Mouse (Mus musculus): ENCODE results near the gene Ccr7. TPM values are rescaled to one million over a fixed set of nuclear protein-coding genes. Genes with fewer than 3 reads are reported as not detected.

Gene Ccr7
- polyA plus RNA-seq, 1 experiment from 2014 or later: not detected

GRCm38 (mm10) chr11:99102575-99103270 is 52.2 kb downstream of the Ccr7 start:
- 80% methylated on average over 9 of the region's 9 CpGs for WGBS
- H3K36me3 ChIP-seq (replicated peaks): no peaks in the 10 kb centered on the region
- no peaks in the 10 kb centered on the region for H3K4me1 ChIP-seq
- H3K9ac ChIP-seq: no peak overlapping the region
- H3K4me3 ChIP-seq: no peak overlapping the region
- no peak overlapping the region for H3K4me2 ChIP-seq
- no peaks in the 10 kb centered on the region for H3K27me3 ChIP-seq (replicated peaks)
- no peaks in the 10 kb centered on the region for H3K9me3 ChIP-seq
- no peak for ATAC-seq (replicated peaks)
- H3K27ac ChIP-seq: no peak overlapping the region

DNA sequence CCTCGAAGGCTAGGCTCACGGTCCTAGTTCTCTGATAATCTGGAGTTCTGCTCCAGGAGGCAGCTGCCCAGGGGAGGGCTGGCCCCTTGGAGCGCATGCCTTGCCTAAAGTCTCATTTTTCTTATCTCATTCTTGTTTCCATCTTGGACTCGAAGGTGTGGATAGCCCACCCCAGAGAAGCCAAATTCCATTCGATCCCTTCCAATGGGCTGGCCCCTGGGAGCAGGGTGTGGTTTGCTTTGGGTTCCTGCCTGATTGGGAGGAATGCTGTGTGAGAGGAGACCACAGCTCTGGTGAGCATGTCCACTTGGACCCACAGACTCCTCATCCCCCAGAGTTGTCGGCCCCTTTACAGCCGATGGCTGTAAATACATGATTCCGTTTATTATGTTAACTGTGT is 53.2 kb downstream of the Ccr7 start:
- no peak overlapping the region for H3K9ac ChIP-seq
- H3K4me2 ChIP-seq: no peak overlapping the region
- H3K4me3 ChIP-seq: no peak overlapping the region
- H3K36me3 ChIP-seq (replicated peaks): no peaks in the 10 kb centered on the region
- WGBS: 87% methylated on average over 8 of the region's 8 CpGs
- H3K27me3 ChIP-seq (replicated peaks): no peaks in the 10 kb centered on the region
- no peaks in the 10 kb centered on the region for H3K9me3 ChIP-seq
- no peak overlapping the region for H3K27ac ChIP-seq
- H3K4me1 ChIP-seq: no peaks in the 10 kb centered on the region
- ATAC-seq (replicated peaks): no peak

DNA sequence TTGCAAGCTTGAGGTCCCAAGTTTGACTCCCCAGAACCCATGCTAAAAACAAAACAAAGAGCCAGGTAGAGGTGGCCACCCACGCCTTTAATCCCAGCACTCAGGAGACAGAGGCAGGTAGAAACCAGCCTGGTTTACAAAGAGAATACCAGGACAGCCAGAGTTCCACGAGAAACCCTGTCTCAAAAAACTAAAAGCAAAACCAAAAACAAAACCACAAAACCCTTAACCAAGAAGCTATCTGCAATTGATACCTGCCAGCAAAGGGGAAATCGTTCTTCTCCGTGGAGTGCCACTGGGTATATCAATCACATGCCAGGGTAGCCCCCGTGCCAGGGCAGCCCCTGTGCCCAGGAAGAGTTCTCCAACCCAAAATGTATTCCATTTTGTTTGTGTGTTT is 54.7 kb downstream of the Ccr7 start:
- no peaks in the 10 kb centered on the region for H3K36me3 ChIP-seq (replicated peaks)
- no peak overlapping the region for H3K4me3 ChIP-seq
- H3K27ac ChIP-seq: no peak overlapping the region
- no peak overlapping the region for H3K9ac ChIP-seq
- 86% methylated on average over 5 of the region's 5 CpGs for WGBS
- H3K4me1 ChIP-seq: no peaks in the 10 kb centered on the region
- no peaks in the 10 kb centered on the region for H3K9me3 ChIP-seq
- no peak for ATAC-seq (replicated peaks)
- H3K27me3 ChIP-seq (replicated peaks): no peaks in the 10 kb centered on the region
- no peak overlapping the region for H3K4me2 ChIP-seq

DNA sequence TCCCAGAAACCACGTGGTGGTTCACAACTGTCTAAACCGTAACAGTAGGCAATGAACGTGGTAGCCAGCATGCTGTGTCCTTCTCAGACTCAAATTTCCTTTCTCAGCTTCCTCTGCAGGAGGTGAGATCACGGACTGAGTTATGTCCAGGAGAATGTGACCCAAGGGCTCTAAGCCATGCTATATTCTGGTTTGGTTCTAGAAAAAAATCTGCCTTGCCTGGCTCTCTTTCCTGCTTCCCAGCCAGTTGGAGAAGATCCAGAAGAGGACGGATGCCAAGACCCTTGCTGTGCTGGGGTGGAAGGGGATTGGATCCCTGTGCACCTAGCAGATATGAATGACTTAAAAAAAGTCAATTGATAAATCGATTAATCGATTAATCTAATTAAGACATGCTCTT is 55.4 kb downstream of the Ccr7 start:
- Histone ChIP-seq H3K4me3 (no peak overlapping the region), H3K4me1 (no peaks in the 10 kb centered on the region), H3K27me3 (replicated peaks) (no peaks in the 10 kb centered on the region), H3K9me3 (no peaks in the 10 kb centered on the region), H3K4me2 (no peak overlapping the region), H3K36me3 (replicated peaks) (no peaks in the 10 kb centered on the region), H3K9ac (no peak overlapping the region), H3K27ac (no peak overlapping the region)
- 83% methylated on average over 7 of the region's 7 CpGs for WGBS
- ATAC-seq (replicated peaks): no peak

DNA sequence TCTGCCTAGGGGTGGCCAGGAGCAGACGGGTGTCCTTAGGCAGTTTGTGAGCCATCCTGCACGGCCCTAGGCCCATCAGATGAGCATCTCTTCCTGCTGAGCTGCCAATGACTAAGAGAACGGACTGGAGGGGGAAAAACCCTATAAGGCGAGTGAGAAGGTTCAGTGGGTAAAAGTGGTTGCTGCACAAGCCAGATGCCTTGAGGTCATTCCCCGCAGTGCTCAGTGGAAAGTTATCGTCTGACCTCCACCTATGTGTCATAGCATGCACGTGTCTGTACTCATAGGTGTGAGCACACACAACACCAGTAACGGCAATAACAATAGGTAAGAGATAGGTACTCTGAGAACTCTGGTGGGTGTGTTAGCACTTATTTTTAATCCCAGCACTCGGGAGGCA is 56.0 kb downstream of the Ccr7 start:
- H3K36me3 ChIP-seq (replicated peaks): no peaks in the 10 kb centered on the region
- no peak overlapping the region for H3K4me2 ChIP-seq
- H3K9ac ChIP-seq: no peak overlapping the region
- no peaks in the 10 kb centered on the region for H3K4me1 ChIP-seq
- H3K9me3 ChIP-seq: no peaks in the 10 kb centered on the region
- no peak for ATAC-seq (replicated peaks)
- no peaks in the 10 kb centered on the region for H3K27me3 ChIP-seq (replicated peaks)
- WGBS: 94% methylated on average over 9 of the region's 9 CpGs
- H3K27ac ChIP-seq: no peak overlapping the region
- no peak overlapping the region for H3K4me3 ChIP-seq

GRCm38 (mm10) chr11:99096996-99097774 is 57.7 kb downstream of the Ccr7 start:
- H3K27me3 ChIP-seq (replicated peaks): no peaks in the 10 kb centered on the region
- H3K36me3 ChIP-seq (replicated peaks): no peaks in the 10 kb centered on the region
- 64% methylated on average over 8 of the region's 8 CpGs for WGBS
- H3K4me1 ChIP-seq: no peaks in the 10 kb centered on the region
- ATAC-seq (replicated peaks): no peak
- H3K4me2 ChIP-seq: no peak overlapping the region
- 0 out of 2 replicates have a peak overlapping the region, but pooled peaks have one; percentile 45 for H3K27ac ChIP-seq
- H3K4me3 ChIP-seq: no peak overlapping the region
- H3K9ac ChIP-seq: no peak overlapping the region
- no peaks in the 10 kb centered on the region for H3K9me3 ChIP-seq

GRCm38 (mm10) chr11:99096417-99096816 is 58.5 kb downstream of the Ccr7 start:
- no peak overlapping the region for H3K27ac ChIP-seq
- ATAC-seq (replicated peaks): no peak
- H3K9ac ChIP-seq: no peak overlapping the region
- 84% methylated on average over 4 of the region's 4 CpGs for WGBS
- H3K4me3 ChIP-seq: no peak overlapping the region
- H3K4me2 ChIP-seq: no peak overlapping the region
- H3K4me1 ChIP-seq: no peaks in the 10 kb centered on the region
- no peaks in the 10 kb centered on the region for H3K9me3 ChIP-seq
- H3K27me3 ChIP-seq (replicated peaks): no peaks in the 10 kb centered on the region
- H3K36me3 ChIP-seq (replicated peaks): no peaks in the 10 kb centered on the region

DNA sequence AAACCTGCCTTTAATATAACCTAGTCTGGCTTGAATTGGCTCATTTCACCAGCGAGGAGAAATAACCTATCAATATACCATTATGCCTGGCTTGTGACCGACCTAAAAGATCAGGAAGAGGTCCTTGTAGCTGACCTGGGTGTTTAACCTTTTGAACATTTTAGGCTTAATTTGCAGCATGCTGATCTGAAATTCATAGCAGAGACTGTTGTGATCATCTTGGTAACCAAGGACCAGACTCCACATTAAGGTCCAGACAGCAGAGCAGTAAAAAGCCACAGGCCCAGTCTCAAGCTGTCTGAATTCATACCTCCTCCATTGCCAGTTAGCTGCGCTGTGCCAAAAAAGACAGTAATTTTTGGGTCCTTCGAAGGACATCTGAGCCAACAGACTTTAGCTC is 59.1 kb downstream of the Ccr7 start:
- Histone ChIP-seq H3K4me3 (no peak overlapping the region), H3K27me3 (replicated peaks) (no peaks in the 10 kb centered on the region), H3K4me2 (no peak overlapping the region), H3K27ac (no peak overlapping the region), H3K4me1 (no peaks in the 10 kb centered on the region), H3K9me3 (no peaks in the 10 kb centered on the region), H3K9ac (no peak overlapping the region), H3K36me3 (replicated peaks) (no peaks in the 10 kb centered on the region)
- WGBS: 75% methylated on average over 4 of the region's 4 CpGs
- ATAC-seq (replicated peaks): no peak

DNA sequence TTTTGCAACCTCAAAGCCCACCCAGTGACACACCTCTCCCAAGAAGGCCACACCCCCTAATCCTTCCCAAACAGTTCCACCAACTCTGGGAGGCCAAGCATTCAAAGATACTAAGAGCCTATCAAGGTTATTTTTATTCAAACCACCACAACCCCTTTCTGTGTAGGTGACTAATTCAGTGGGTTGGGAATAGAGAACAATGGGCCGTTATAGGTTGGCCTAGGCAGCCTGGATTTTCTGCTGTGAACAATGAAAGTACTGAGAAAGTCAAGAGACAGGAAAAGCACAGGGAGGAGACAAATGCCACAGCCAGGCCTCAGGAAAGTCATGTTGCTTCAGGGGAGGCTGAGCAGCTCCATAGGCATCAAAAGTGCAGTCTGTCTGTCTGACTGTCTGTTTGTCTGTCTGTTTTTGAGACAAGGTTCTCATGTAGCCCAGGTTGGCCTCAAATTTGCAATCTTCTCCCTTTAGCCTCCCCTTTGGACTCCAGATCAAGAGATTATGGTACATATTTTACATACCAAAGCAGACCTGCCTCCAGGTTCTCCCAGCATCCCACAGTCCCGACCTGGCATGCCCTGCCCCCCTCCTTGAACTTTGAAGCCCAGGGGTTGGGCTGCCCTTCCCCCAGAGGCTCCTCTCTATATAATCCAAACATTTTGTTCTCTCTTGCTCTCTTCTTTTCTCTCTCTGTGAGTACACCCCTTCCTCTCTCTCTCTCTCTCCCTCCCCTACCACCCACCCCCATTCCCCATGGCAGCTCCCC is 59.8 kb downstream of the Ccr7 start:
- H3K27me3 ChIP-seq (replicated peaks): no peaks in the 10 kb centered on the region
- WGBS: 77% methylated on average over 2 of the region's 2 CpGs
- no peaks in the 10 kb centered on the region for H3K4me1 ChIP-seq
- no peaks in the 10 kb centered on the region for H3K9me3 ChIP-seq
- no peak for ATAC-seq (replicated peaks)
- no peak overlapping the region for H3K4me2 ChIP-seq
- no peak overlapping the region for H3K27ac ChIP-seq
- no peaks in the 10 kb centered on the region for H3K36me3 ChIP-seq (replicated peaks)
- H3K9ac ChIP-seq: no peak overlapping the region
- H3K4me3 ChIP-seq: no peak overlapping the region

Other genes starting within 250 kb of the Ccr7 start
- 3.9 and 4.2 TPM in 2 replicates for gene Cdc6, start 247.3 kb downstream of the Ccr7 start, polyA plus RNA-seq (2015; fragmentation: Nextera tagmentation; extraction: Ambion mirVana)
- 9.7 and 10.5 TPM in 2 replicates for gene Rara, start 227.3 kb downstream of the Ccr7 start, polyA plus RNA-seq (2015; fragmentation: Nextera tagmentation; extraction: Ambion mirVana)
- 1.4 and 2.4 TPM in 2 replicates for gene Gjd3, start 172.1 kb downstream of the Ccr7 start, polyA plus RNA-seq (2015; fragmentation: Nextera tagmentation; extraction: Ambion mirVana)
- gene Top2a, start 130.9 kb downstream of the Ccr7 start, polyA plus RNA-seq (2015; fragmentation: Nextera tagmentation; extraction: Ambion mirVana): 31.8 and 33.9 TPM in 2 replicates
- 136 and 154 TPM in 2 replicates for gene Igfbp4, start 113.8 kb downstream of the Ccr7 start, polyA plus RNA-seq (2015; fragmentation: Nextera tagmentation; extraction: Ambion mirVana)
- gene Tns4, start 65.8 kb downstream of the Ccr7 start, polyA plus RNA-seq (2015; fragmentation: Nextera tagmentation; extraction: Ambion mirVana): 0.09 TPM in 1 of 2 replicates, not detected in the other
- gene Smarce1, start 75.9 kb upstream of the Ccr7 start, polyA plus RNA-seq (2015; fragmentation: Nextera tagmentation; extraction: Ambion mirVana): 322 and 331 TPM in 2 replicates
- gene Krt222, start 89.0 kb upstream of the Ccr7 start, polyA plus RNA-seq (2015; fragmentation: Nextera tagmentation; extraction: Ambion mirVana): 6.8 and 8.1 TPM in 2 replicates
- gene Krt24, start 130.2 kb upstream of the Ccr7 start, polyA plus RNA-seq (2015; fragmentation: Nextera tagmentation; extraction: Ambion mirVana): not detected in 2 replicates
- gene Krt25, start 167.9 kb upstream of the Ccr7 start, polyA plus RNA-seq (2015; fragmentation: Nextera tagmentation; extraction: Ambion mirVana): 0.11 and 0.22 TPM in 2 replicates
- gene Krt26, start 182.9 kb upstream of the Ccr7 start, polyA plus RNA-seq (2015; fragmentation: Nextera tagmentation; extraction: Ambion mirVana): 0.14 and 0.22 TPM in 2 replicates
- gene Krt27, start 196.0 kb upstream of the Ccr7 start, polyA plus RNA-seq (2015; fragmentation: Nextera tagmentation; extraction: Ambion mirVana): 0.10 and 0.21 TPM in 2 replicates
- gene Krt28, start 219.8 kb upstream of the Ccr7 start, polyA plus RNA-seq (2015; fragmentation: Nextera tagmentation; extraction: Ambion mirVana): 0.21 and 0.45 TPM in 2 replicates
- gene Krt10, start 234.3 kb upstream of the Ccr7 start, polyA plus RNA-seq (2015; fragmentation: Nextera tagmentation; extraction: Ambion mirVana): 24.4 and 25.0 TPM in 2 replicates